Mouse (Mus musculus) brain, embryonic 14.5 days (tissue): Measurements from ENCODE around the gene A630076J17Rik. TPM values are rescaled to one million over a fixed set of nuclear protein-coding genes. Genes with fewer than 3 reads are reported as not detected.

Experiments
- DNase-seq: peaks from one replicate; pipeline ENCODE4 v3.0.0-alpha.2; 2011; ENCODE audit warnings: low read depth
- CTCF ChIP-seq: fragments of 200-500 bp; IDR thresholded peaks from 2 replicates; pipeline ENCODE4 v1.5.1; 2012; ENCODE audit warnings: inconsistent platforms, mild to moderate bottlenecking, moderate library complexity, borderline replicate concordance; ENCODE audit not compliant: insufficient read depth, insufficient read length; ENCODE audit errors: extremely low read depth
- POLR2A ChIP-seq: fragments of 200-500 bp; IDR thresholded peaks from 2 replicates; pipeline ENCODE4 v1.6.1; 2012; ENCODE audit warnings: mild to moderate bottlenecking, inconsistent platforms, borderline replicate concordance; ENCODE audit not compliant: poor library complexity, insufficient read depth, insufficient read length, severe bottlenecking; ENCODE audit errors: extremely low read depth
- polyA plus RNA-seq: library from polyadenylated mRNA; depleted of rRNA; stranded (reverse); fragments of >200 nt; gene quantifications from 2 replicates; pipeline ENCODE4 v1.2.3, GENCODE M21; 2012

A630076J17Rik gene
- polyA plus RNA-seq, 1 experiment: not detected

- TF ChIP-seq POLR2A: no peak
- no peak for TF ChIP-seq CTCF
- DNase-seq: peak; percentile 69
These were observed 22.7 kb upstream of the A630076J17Rik start for GRCm38 (mm10) chr3:107207625-107208253.

- no peak for DNase-seq
These were observed 15.8 kb upstream of the A630076J17Rik start for GRCm38 (mm10) chr3:107214606-107215005.

GRCm38 (mm10) chr3:107216400-107217100, 13.9 kb upstream of the A630076J17Rik start:
- TF ChIP-seq POLR2A (no peak), CTCF (no peak)
- peak; percentile 22 for DNase-seq

More at GRCm38 (mm10) chr3:107214606-107215005, 15.8 kb upstream of the A630076J17Rik start:
- TF ChIP-seq POLR2A (no peak), CTCF (no peak)

GRCm38 (mm10) chr3:107217101-107217480, 13.3 kb upstream of the A630076J17Rik start:
- DNase-seq: no peak
- TF ChIP-seq CTCF: no peak

GRCm38 (mm10) chr3:107218572-107218971, 11.8 kb upstream of the A630076J17Rik start:
- no peak for DNase-seq
- TF ChIP-seq CTCF (no peak), POLR2A (no peak)

- no peak for TF ChIP-seq CTCF
- no peak for TF ChIP-seq POLR2A
- DNase-seq: no peak
These were observed 8.8 kb upstream of the A630076J17Rik start, which contains the start of gene Cym for GRCm38 (mm10) chr3:107221608-107222007. Gene Cym, minus strand, starts transcription at chr3:107221732.

- TF ChIP-seq CTCF (no peak), POLR2A (no peak)
- DNase-seq: no peak
These were observed 7.2 kb upstream of the A630076J17Rik start for GRCm38 (mm10) chr3:107223230-107223629.

GRCm38 (mm10) chr3:107225820-107226219, 4.6 kb upstream of the A630076J17Rik start:
- no peak for TF ChIP-seq CTCF
- TF ChIP-seq POLR2A: no peak
- no peak for DNase-seq

- no peak for TF ChIP-seq POLR2A
- no peak for TF ChIP-seq CTCF
These were observed 1.2 kb upstream of the A630076J17Rik start for GRCm38 (mm10) chr3:107229221-107229620.

GRCm38 (mm10) chr3:107229822-107230221, 592 bp upstream of the A630076J17Rik start:
- TF ChIP-seq CTCF: no peak
- no peak for TF ChIP-seq POLR2A
- DNase-seq: no peak

More at GRCm38 (mm10) chr3:107229221-107229620, 1.2 kb upstream of the A630076J17Rik start:
- DNase-seq: no peak

- DNase-seq: no peak
- TF ChIP-seq POLR2A (no peak), CTCF (no peak)
These were observed 788 bp downstream of the A630076J17Rik start for GRCm38 (mm10) chr3:107231202-107231601.

- TF ChIP-seq CTCF (peak; percentile 94), POLR2A (no peak)
- peak; percentile 93 for DNase-seq
These were observed 3.0 kb downstream of the A630076J17Rik start for GRCm38 (mm10) chr3:107233351-107233813.

GRCm38 (mm10) chr3:107233945-107234344, 3.5 kb downstream of the A630076J17Rik start:
- DNase-seq: no peak
- TF ChIP-seq CTCF (no peak), POLR2A (no peak)

GRCm38 (mm10) chr3:107238051-107238450, 7.6 kb downstream of the A630076J17Rik start:
- no peak for TF ChIP-seq CTCF
- no peak for TF ChIP-seq POLR2A

GRCm38 (mm10) chr3:107238471-107238980, 8.1 kb downstream of the A630076J17Rik start:
- DNase-seq: no peak
- TF ChIP-seq POLR2A: no peak
- no peak for TF ChIP-seq CTCF

More at GRCm38 (mm10) chr3:107238051-107238450, 7.6 kb downstream of the A630076J17Rik start:
- DNase-seq: no peak
